Mouse (Mus musculus) CH12.LX (cell line): ENCODE results near the gene Rps6ka2. TPM values are rescaled to one million over a fixed set of nuclear protein-coding genes. Genes with fewer than 3 reads are reported as not detected.
A peak's percentile ranks its signal among the peaks of the same experiment; 100 is the strongest.
"Not testable (repeated sequence)": the region's sequence is repeated elsewhere in the genome, so short reads cannot be mapped to it uniquely, and the experiment has no call there.

ENCODE experiments used
- DNase-seq: peaks from one replicate; pipeline ENCODE4 v3.0.0-alpha.2; 2013; ENCODE audit errors: extremely low read depth
- H3K27ac ChIP-seq: 2 replicates; pipeline ENCODE4 v1.5.1; 2012; ENCODE audit warnings: low read depth, mild to moderate bottlenecking, control low read depth, moderate library complexity; ENCODE audit not compliant: insufficient read depth
- H3K27me3 ChIP-seq: replicated peaks from 2 replicates; pipeline ENCODE3; 2012; ENCODE audit warnings: inconsistent platforms
- H3K36me3 ChIP-seq, 2 experiments: replicated peaks in 1 of 2; 2 replicates each; pipeline versions ENCODE3 to v1.6.1; 2012; ENCODE audit warnings: inconsistent platforms in 1 of 2, low read length in 1 of 2, mild to moderate bottlenecking in 1 of 2, mixed read lengths in 1 of 2, moderate library complexity in 1 of 2; ENCODE audit not compliant: control insufficient read depth in 1 of 2, insufficient read depth in 1 of 2
- H3K4me1 ChIP-seq, 2 experiments: 2 replicates each; pipeline ENCODE4 v1.6.1; 2012; ENCODE audit warnings: inconsistent platforms in 1 of 2, moderate library complexity in 1 of 2; ENCODE audit not compliant: insufficient read depth in 2 of 2, control insufficient read depth in 1 of 2
- H3K4me2 ChIP-seq: 2 replicates; pipeline ENCODE4 v1.6.1; 2012; ENCODE audit warnings: low read depth, mild to moderate bottlenecking, control low read depth; ENCODE audit not compliant: poor library complexity, insufficient read depth, severe bottlenecking
- H3K4me3 ChIP-seq, 3 experiments: fragments of 150-350 bp in 1 of 3; sonication (generic) in 1 of 3; replicated peaks in 1 of 3; 2 replicates each; pipeline versions ENCODE3 to v1.5.1; 2011 to 2012; ENCODE audit warnings: low read depth in 2 of 3, low read length in 2 of 3, mild to moderate bottlenecking in 2 of 3, moderate library complexity in 2 of 3, control low read depth in 1 of 3, improper control_type of control experiment in 1 of 3, inconsistent platforms in 1 of 3, mixed read lengths in 1 of 3; ENCODE audit not compliant: poor library complexity in 1 of 3
- H3K79me2 ChIP-seq: replicated peaks from 2 replicates; pipeline ENCODE4 v1.6.1; 2012; ENCODE audit warnings: mild to moderate bottlenecking, moderate library complexity; ENCODE audit not compliant: control insufficient read depth, poor library complexity, insufficient read depth, severe bottlenecking; ENCODE audit errors: extremely low read depth
- H3K9ac ChIP-seq: 2 replicates; pipeline ENCODE4 v1.6.1; 2012; ENCODE audit warnings: low read depth, mild to moderate bottlenecking, control low read depth, moderate library complexity; ENCODE audit not compliant: insufficient read depth
- H3K9me3 ChIP-seq: replicated peaks from 2 replicates; pipeline ENCODE3; 2012; ENCODE audit warnings: low read length, inconsistent platforms, mixed read lengths
- CTCF ChIP-seq, 2 experiments: IDR thresholded peaks in 1 of 2; conservative IDR thresholded peaks in 1 of 2; 2 replicates each; pipeline ENCODE4 v1.5.1; 2011 to 2012; ENCODE audit warnings: low read depth in 2 of 2, low read length in 2 of 2, improper control_type of control experiment in 1 of 2, inconsistent platforms in 1 of 2, mild to moderate bottlenecking in 1 of 2, moderate library complexity in 1 of 2
- EP300 ChIP-seq: IDR thresholded peaks from 2 replicates; pipeline ENCODE4 v1.6.1; 2011; ENCODE audit warnings: low read length, improper control_type of control experiment
- ETS1 ChIP-seq: conservative IDR thresholded peaks from 2 replicates; pipeline ENCODE4 v1.6.1; 2012; ENCODE audit warnings: low read depth, mild to moderate bottlenecking, inconsistent platforms, low read length, improper control_type of control experiment, moderate library complexity
- MAFK ChIP-seq: IDR thresholded peaks from 2 replicates; pipeline ENCODE4 v1.6.1; 2011; ENCODE audit warnings: low read length, improper control_type of control experiment; ENCODE audit not compliant: insufficient replicate concordance
- RAD21 ChIP-seq: IDR thresholded peaks from 2 replicates; pipeline ENCODE4 v1.6.1; 2011; ENCODE audit warnings: low read depth, mild to moderate bottlenecking, low read length, improper control_type of control experiment, moderate library complexity
- SMC3 ChIP-seq: IDR thresholded peaks from 2 replicates; pipeline ENCODE4 v1.6.1; 2011; ENCODE audit warnings: low read depth, low read length, improper control_type of control experiment
- TBP ChIP-seq: conservative IDR thresholded peaks from 2 replicates; pipeline ENCODE4 v1.6.1; 2011; ENCODE audit warnings: low read depth, low read length, improper control_type of control experiment
- USF2 ChIP-seq: conservative IDR thresholded peaks from 2 replicates; pipeline ENCODE4 v1.6.1; 2011; ENCODE audit warnings: low read depth, low read length, improper control_type of control experiment
- dilution Hi-C: fragments of 300-500 bp; cut with MboI; formaldehyde crosslinking; loops from 2 replicates; pipeline ENCODE4 v1.14.3; 2020; ENCODE audit warnings: low sequenced_read_pairs; ENCODE audit not compliant: extremely low pct_unique_long_range_greater_than_20kb, extremely low pct_ligation_motif_present
- in situ Hi-C: fragments of 300-500 bp; cut with MboI; formaldehyde crosslinking; loops from 3 replicates; pipeline ENCODE4 v1.14.3; 2019; ENCODE audit warnings: low sequenced_read_pairs, low pct_ligation_motif_present, low pct_unique_long_range_greater_than_20kb, mixed read lengths
- polyA plus RNA-seq: library from polyadenylated mRNA; unstranded; fragments of >175 nt; gene quantifications from 2 replicates; pipeline ENCODE4 v1.2.1, GENCODE M21; 2012; ENCODE audit warnings: low read depth; ENCODE audit not compliant: insufficient read length
- total RNA-seq, 2 experiments: library from RNA; depleted of rRNA; stranded (reverse); fragments of 300-350 nt in 1 of 2; fragments of >200 nt in 1 of 2; gene quantifications; 2 replicates each; pipeline ENCODE4 v1.2.3; 2012 to 2014

Gene Rps6ka2
- total and polyA plus RNA-seq, 3 experiments: 0.64 to 1.4 (median 0.91) TPM

DNA sequence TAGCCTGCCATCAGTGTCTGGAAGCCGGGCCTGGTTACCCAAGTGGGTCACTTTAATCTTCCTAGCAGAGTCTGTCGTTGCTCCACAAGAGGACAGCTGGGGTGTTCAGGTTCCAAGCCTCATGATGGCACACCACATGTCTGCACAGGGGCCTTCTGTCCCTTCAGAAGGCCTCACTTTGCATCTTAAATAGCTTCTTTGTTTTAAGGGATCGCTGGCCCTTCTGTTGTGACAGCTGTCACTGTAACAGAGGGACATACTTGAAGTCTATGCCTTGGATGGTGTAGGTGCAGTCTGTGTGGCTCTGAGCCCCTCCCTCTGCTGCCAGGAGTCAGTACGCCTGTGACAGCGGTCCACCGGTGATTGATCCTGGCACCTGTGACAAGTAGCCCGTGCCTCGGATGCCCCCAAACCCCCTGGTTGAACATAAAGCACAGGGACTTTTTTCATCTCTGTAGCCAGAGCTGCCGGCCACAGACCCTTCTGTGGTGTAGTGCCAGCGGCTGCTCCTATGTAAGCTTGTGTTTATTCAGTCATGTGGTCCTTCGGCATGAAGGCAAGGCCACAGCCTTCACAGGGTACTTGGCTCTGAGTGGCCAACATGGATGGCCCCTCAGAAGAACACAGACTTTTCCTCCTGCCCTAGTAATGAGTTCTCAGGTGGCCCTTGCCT, 122.2 kb downstream of the Rps6ka2 start:
- DNase-seq: no peak
- TF ChIP-seq MAFK (no peak), USF2 (no peak), CTCF (conservative IDR thresholded peaks at IDR 0.05 in 1 of 2, IDR thresholded peaks at IDR 0.05 in 1 of 2; ENCODE audit: low read depth in 2 of 2, low read length in 2 of 2) (no peak), EP300 (no peak)
- H3K36me3 ChIP-seq: no peaks in the 10 kb centered on the region
- in situ Hi-C loops: loop anchor here (25.0 kb wide), 1 partner anchor 545 kb away; the partner anchor contains the start of gene Fndc1
- no peak overlapping the region for H3K4me2 ChIP-seq
- dilution Hi-C loops: no loop called here
- no peaks in the 10 kb centered on the region for H3K79me2 ChIP-seq
- no peak overlapping the region for H3K27ac ChIP-seq
- H3K9me3 ChIP-seq: no peaks in the 10 kb centered on the region
- H3K9ac ChIP-seq: no peak overlapping the region
- H3K4me3 ChIP-seq: no peak overlapping the region
- no peaks in the 10 kb centered on the region for H3K4me1 ChIP-seq
- no peaks in the 10 kb centered on the region for H3K27me3 ChIP-seq

DNA sequence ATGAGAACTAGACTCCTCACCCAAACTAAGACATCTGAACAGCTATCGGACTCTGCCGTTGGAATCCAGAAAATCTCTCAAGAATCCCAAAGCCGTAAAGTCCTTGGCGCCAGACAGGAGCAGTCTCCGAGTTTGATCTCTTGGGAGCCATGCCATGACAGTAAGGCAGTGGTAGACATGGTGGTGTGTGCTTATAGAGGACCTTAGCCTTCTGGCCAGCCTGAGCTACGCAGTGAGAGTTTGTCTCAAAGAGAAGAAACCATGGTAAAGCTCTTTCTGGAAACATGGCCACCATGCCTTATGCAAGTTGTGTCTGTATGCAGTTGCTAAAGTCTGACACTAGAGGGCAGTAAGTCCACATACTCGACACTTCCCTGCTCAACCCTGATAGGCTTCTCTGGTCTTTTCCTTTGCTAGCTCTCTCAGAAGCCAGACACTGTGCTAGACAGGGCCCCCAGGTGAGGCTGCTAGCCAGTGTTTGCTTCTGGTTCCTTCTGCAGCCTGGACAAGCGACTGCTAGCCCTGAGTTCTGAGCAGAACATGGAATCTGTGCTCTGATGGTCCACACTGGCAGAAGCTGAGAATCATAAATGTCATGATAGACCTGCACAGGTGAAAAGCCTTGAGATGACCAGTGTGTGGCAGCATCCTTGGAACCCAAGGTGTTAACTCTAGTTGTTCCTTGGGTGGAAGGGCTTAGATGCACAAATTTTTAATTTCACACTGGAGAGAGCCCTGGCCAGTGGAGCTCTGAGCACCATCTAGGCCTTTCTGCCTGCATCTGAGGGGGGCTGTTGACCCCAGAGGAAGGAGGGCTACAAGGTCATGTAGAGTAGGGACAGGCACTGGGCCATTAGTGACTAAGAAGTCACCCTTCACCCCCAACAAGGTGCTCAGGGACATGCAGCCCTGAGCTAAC, 136.6 kb downstream of the Rps6ka2 start:
- H3K27me3 ChIP-seq, H3K4me2 ChIP-seq, H3K27ac ChIP-seq, H3K4me3 ChIP-seq: not testable (repeated sequence)
- peak; percentile 45 for TF ChIP-seq RAD21
- peak; percentile 12 to 56; a peak in 2 of 4 replicates for TF ChIP-seq CTCF (conservative IDR thresholded peaks at IDR 0.05 in 1 of 2, IDR thresholded peaks at IDR 0.05 in 1 of 2; ENCODE audit: low read depth in 2 of 2, low read length in 2 of 2)
- peak; percentile 58 for TF ChIP-seq SMC3
- TF ChIP-seq, all 38 proteins: peak for 3; not testable (repeated sequence) for 35
- DNase-seq: peak; percentile 13
- H3K36me3 ChIP-seq, dilution Hi-C loops, H3K9me3 ChIP-seq, H3K79me2 ChIP-seq, H3K4me1 ChIP-seq, H3K9ac ChIP-seq, in situ Hi-C loops: not testable (repeated sequence)

DNA sequence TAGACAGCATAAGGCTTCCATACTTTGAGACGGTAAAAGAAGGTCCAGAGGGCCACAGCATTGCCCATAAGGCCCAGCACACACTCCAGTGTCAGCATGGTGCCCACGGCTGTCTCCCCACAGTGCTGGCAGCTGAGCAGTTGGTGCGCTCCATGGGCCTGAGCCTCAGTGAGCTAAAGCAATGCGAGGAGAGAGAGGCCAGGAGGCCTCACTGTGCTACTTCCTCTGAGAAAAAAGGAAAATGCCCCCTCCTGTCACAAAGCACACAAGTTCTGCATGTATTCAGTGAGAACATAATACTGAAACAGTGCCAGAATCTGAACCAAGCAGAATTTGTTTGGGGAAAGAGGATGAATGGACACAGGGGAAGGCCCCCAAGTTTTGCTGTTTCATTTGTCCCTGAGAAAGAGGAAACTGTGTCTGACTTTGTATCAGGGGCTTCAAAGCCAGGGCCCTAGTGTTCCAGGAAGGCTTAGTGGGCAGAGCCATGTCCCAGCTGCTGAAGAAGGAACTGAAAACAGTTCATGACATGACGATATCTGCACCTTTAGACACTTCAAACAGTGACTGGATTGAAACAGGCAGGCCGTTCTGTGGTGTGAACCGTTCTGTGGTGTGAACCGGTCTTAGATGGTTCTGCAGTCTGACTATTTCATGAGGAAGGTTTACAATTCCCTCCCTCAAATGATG, 145.9 kb downstream of the Rps6ka2 start:
- H3K9me3 ChIP-seq, in situ Hi-C loops, H3K79me2 ChIP-seq, H3K27me3 ChIP-seq, H3K9ac ChIP-seq, H3K36me3 ChIP-seq, dilution Hi-C loops: not testable (repeated sequence)
- Histone ChIP-seq H3K4me3 (peak overlapping the region in 1 of 3 experiments; percentile 11), H3K4me2 (0 out of 2 replicates have a peak overlapping the region, but pooled peaks have one; percentile 3), H3K27ac (peak overlapping the region; percentile 93), H3K4me1 (peaks cover 6 to 18% of the 10 kb centered on the region in 2 experiments)
- peak; percentile 63 for DNase-seq
- TF ChIP-seq ETS1: peak; percentile 24; the same call in 1 of the 2 replicates
- TF ChIP-seq TBP: 0 out of 2 replicates have a peak, but pooled peaks have one; percentile 31
